In the genomic region with DNA sequence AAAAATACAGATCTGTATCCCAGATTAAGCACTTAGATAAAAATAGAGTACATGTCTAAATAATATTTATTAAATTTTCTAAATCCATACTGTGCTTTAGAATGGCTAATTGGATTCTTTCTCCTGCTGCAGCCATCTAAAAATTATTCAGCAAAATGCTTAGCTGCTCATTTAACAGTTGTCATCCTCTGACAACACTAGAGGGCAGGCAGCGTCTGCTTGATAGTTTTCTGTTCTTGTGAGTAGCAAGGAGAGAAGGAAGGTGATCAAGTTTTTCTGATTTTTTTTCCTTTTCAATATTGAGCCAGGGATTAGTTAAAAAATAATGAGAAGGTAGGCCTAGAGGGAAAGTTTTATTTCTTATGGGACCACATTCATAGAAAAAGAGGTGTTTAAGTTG, we compare ENCODE assay signal across 15 mouse cellular contexts. TPM values are rescaled to one million over a fixed set of nuclear protein-coding genes. Genes with fewer than 3 reads are reported as not detected.
A peak's percentile ranks its signal among the peaks of the same experiment; 100 is the strongest.
DNase-seq lines count a peak whose midpoint lies in the region; TF ChIP-seq lines count a peak whose summit lies in the region.
"Had no signal": no experiment of that assay in that cellular context is flagged by ENCODE, and none has a peak within 500 bp of the region (broad histone marks: within the 10 kb centered on the region; RNA-seq: fewer than 3 reads in every experiment).

No protein-coding gene starts in this region.

- intact Hi-C loops in gastrocnemius, adult 2 months (cut with DNase I): loop anchor here (5.0 kb wide), 1 partner anchor 134 kb away; a partner anchor contains a TSS
- intact Hi-C loops in left cerebral cortex, postnatal 14 days (cut with DNase I): loop anchor here (5.0 kb wide), 1 partner anchor 134 kb away; a partner anchor contains a TSS

- no peak for DNase-seq in gastrocnemius, adult 2 months
- DNase-seq in gastrocnemius, adult 18-20 months (ENCODE audit: low spot score): no peak
- DNase-seq in left cerebral cortex, postnatal 14 days (ENCODE audit: low spot score in 2 of 2): peak; percentile 41 to 53
- no peak for DNase-seq in left cerebral cortex, adult 8-10 months (ENCODE audit: low spot score in 2 of 2)
- peak; percentile 51 to 59 for DNase-seq in right cerebral cortex, postnatal 10 days (ENCODE audit: low spot score in 2 of 2)
- DNase-seq in right cerebral cortex, postnatal 14 days: no peak
- no peak for DNase-seq in testis, postnatal 10 days (ENCODE audit: low spot score)
- DNase-seq: adrenal gland, adult 8-10 months; cerebellum, adult 9-11 months; thymus, postnatal 36 days had no signal

- no peak overlapping the region for H3K4me3 ChIP-seq in gastrocnemius, adult 2 months
- H3K4me3 ChIP-seq: embryonic facial prominence, embryonic 10.5 days; hindbrain, embryonic 15.5 days; kidney, embryonic 15.5 days; liver, embryonic 15.5 days; stomach, embryonic 15.5 days had no signal

- no peak overlapping the region for H3K27ac ChIP-seq in gastrocnemius, adult 2 months
- H3K27ac ChIP-seq: embryonic facial prominence, embryonic 10.5 days; hindbrain, embryonic 15.5 days; kidney, embryonic 15.5 days; liver, embryonic 15.5 days; stomach, embryonic 15.5 days had no signal

- peak; percentile 46 for TF ChIP-seq CTCF in gastrocnemius, adult 2 months (IDR thresholded peaks at IDR 0.05)

RNA-seq across cellular contexts. Expression of a gene that starts 10.6 kb away (rescaled TPM):
- 10 to 100 TPM in 1 of 2 experiments, 1 to 10 TPM in 1; 4.3 to 11.4 TPM for total RNA-seq in gastrocnemius, adult 2 months (2021)
- 1 to 10 TPM; 5.5 to 6.6 TPM for total RNA-seq in gastrocnemius, adult 18-20 months (2021)
- 1 to 10 TPM; 2.7 to 3.4 TPM for total RNA-seq in left cerebral cortex, postnatal 14 days (2021)
- 1 to 10 TPM in 3 of 4 experiments, under 1 TPM in 1; 0.84 to 2.7 (median 1.7) TPM for total RNA-seq in left cerebral cortex, adult 8-10 months (2022)

RNA-seq across cellular contexts. Expression of a gene that starts 17.2 kb away (rescaled TPM):
- total RNA-seq in gastrocnemius, adult 2 months (2021): 100 to 1,000 TPM; 172 to 212 TPM
- 100 to 1,000 TPM; 152 to 171 TPM for total RNA-seq in gastrocnemius, adult 18-20 months (2021)
- 10 to 100 TPM; 77.8 to 81.7 TPM for total RNA-seq in left cerebral cortex, postnatal 14 days (2021)
- 10 to 100 TPM; 70.1 to 85.0 (median 73.8) TPM for total RNA-seq in left cerebral cortex, adult 8-10 months (2022)

Comparison
In these comparisons a context has a peak if more than half of its experiments do, and no peak if none do; other contexts are left out.
1. DNase-seq: peak in left cerebral cortex, postnatal 14 days (2 of 2) and right cerebral cortex, postnatal 10 days (2 of 2); none in gastrocnemius, adult 2 months (single experiment), gastrocnemius, adult 18-20 months (single experiment), left cerebral cortex, adult 8-10 months (0 of 2), right cerebral cortex, postnatal 14 days (single experiment) and testis, postnatal 10 days (single experiment).